Mouse (Mus musculus): ENCODE measurements around the gene Pard3. TPM values are rescaled to one million over a fixed set of nuclear protein-coding genes. Genes with fewer than 3 reads are reported as not detected.

Pard3 gene
- polyA plus RNA-seq, 1 experiment from 2014 or later = 17.3 TPM

GRCm38 (mm10) chr8:127440161-127440833 is 376.6 kb downstream of the Pard3 start:
- no peaks in the 10 kb centered on the region for H3K9me3 ChIP-seq (ENCODE audit: control insufficient read depth, low read length)
- peak overlapping the region; percentile 43 for H3K4me3 ChIP-seq (ENCODE audit: low read length)
- H3K27ac ChIP-seq (ENCODE audit: low read length) = peak overlapping the region; percentile 96
- peak overlapping the region; percentile 46 for H3K4me2 ChIP-seq (ENCODE audit: low read depth, low read length)
- no peaks in the 10 kb centered on the region for H3K36me3 ChIP-seq (ENCODE audit: control insufficient read depth, insufficient read depth, low read length)
- peak overlapping the region; percentile 61 for H3K9ac ChIP-seq (ENCODE audit: low read depth, low read length)
- peak; percentile 31 for ATAC-seq
- WGBS = 65% methylated on average over 9 of the region's 9 CpGs
- peaks cover 17% of the 10 kb centered on the region for H3K4me1 ChIP-seq (ENCODE audit: control insufficient read depth, insufficient read depth, low read length)
- H3K27me3 ChIP-seq (replicated peaks; ENCODE audit: control insufficient read depth, insufficient read depth, low read length) = no peaks in the 10 kb centered on the region

- Histone ChIP-seq H3K27me3 (replicated peaks; ENCODE audit: control insufficient read depth, insufficient read depth, low read length) (no peaks in the 10 kb centered on the region), H3K4me2 (ENCODE audit: low read depth, low read length) (peak overlapping the region; percentile 46), H3K4me3 (ENCODE audit: low read length) (peak overlapping the region; percentile 43), H3K27ac (ENCODE audit: low read length) (peak overlapping the region; percentile 96), H3K9me3 (ENCODE audit: control insufficient read depth, low read length) (no peaks in the 10 kb centered on the region), H3K4me1 (ENCODE audit: control insufficient read depth, insufficient read depth, low read length) (peaks cover 17% of the 10 kb centered on the region), H3K36me3 (ENCODE audit: control insufficient read depth, insufficient read depth, low read length) (no peaks in the 10 kb centered on the region), H3K9ac (ENCODE audit: low read depth, low read length) (peak overlapping the region; percentile 61)
- WGBS = 51% methylated on average over 6 of the region's 6 CpGs
- ATAC-seq = peak; percentile 94
Observed at GRCm38 (mm10) chr8:127440834-127441485, 377.3 kb downstream of the Pard3 start.

GRCm38 (mm10) chr8:127447401-127447800 is 383.7 kb downstream of the Pard3 start:
- Histone ChIP-seq H3K4me3 (ENCODE audit: low read length) (no peak overlapping the region), H3K4me2 (ENCODE audit: low read depth, low read length) (no peak overlapping the region), H3K27ac (ENCODE audit: low read length) (no peak overlapping the region), H3K9me3 (ENCODE audit: control insufficient read depth, low read length) (no peaks in the 10 kb centered on the region), H3K36me3 (ENCODE audit: control insufficient read depth, insufficient read depth, low read length) (no peaks in the 10 kb centered on the region), H3K9ac (ENCODE audit: low read depth, low read length) (no peak overlapping the region), H3K4me1 (ENCODE audit: control insufficient read depth, insufficient read depth, low read length) (peaks cover 7% of the 10 kb centered on the region; the same call in 1 of the 2 replicates), H3K27me3 (replicated peaks; ENCODE audit: control insufficient read depth, insufficient read depth, low read length) (no peaks in the 10 kb centered on the region)
- WGBS = 92% methylated on average over 1 of the region's 1 CpGs
- no peak for ATAC-seq

GRCm38 (mm10) chr8:127449066-127449840 is 385.6 kb downstream of the Pard3 start:
- Histone ChIP-seq H3K9me3 (ENCODE audit: control insufficient read depth, low read length) (0 out of 2 replicates have a peak, but pooled peaks cover 1% of the 10 kb centered on the region), H3K27me3 (replicated peaks; ENCODE audit: control insufficient read depth, insufficient read depth, low read length) (no peaks in the 10 kb centered on the region), H3K9ac (ENCODE audit: low read depth, low read length) (no peak overlapping the region), H3K4me1 (ENCODE audit: control insufficient read depth, insufficient read depth, low read length) (peaks cover 7% of the 10 kb centered on the region; the same call in 1 of the 2 replicates), H3K36me3 (ENCODE audit: control insufficient read depth, insufficient read depth, low read length) (no peaks in the 10 kb centered on the region), H3K27ac (ENCODE audit: low read length) (no peak overlapping the region), H3K4me3 (ENCODE audit: low read length) (no peak overlapping the region), H3K4me2 (ENCODE audit: low read depth, low read length) (no peak overlapping the region)
- 91% methylated on average over 6 of the region's 6 CpGs for WGBS
- peak; percentile 41 for ATAC-seq

- no peak for ATAC-seq
- H3K4me1 ChIP-seq (ENCODE audit: control insufficient read depth, insufficient read depth, low read length) = peaks cover 7% of the 10 kb centered on the region; the same call in 1 of the 2 replicates
- H3K4me3 ChIP-seq (ENCODE audit: low read length) = no peak overlapping the region
- no peaks in the 10 kb centered on the region for H3K36me3 ChIP-seq (ENCODE audit: control insufficient read depth, insufficient read depth, low read length)
- no peak overlapping the region for H3K9ac ChIP-seq (ENCODE audit: low read depth, low read length)
- 79% methylated on average over 14 of the region's 14 CpGs for WGBS
- no peak overlapping the region for H3K4me2 ChIP-seq (ENCODE audit: low read depth, low read length)
- no peak overlapping the region for H3K27ac ChIP-seq (ENCODE audit: low read length)
- H3K27me3 ChIP-seq (replicated peaks; ENCODE audit: control insufficient read depth, insufficient read depth, low read length) = no peaks in the 10 kb centered on the region
- H3K9me3 ChIP-seq (ENCODE audit: control insufficient read depth, low read length) = 0 out of 2 replicates have a peak, but pooled peaks cover 2% of the 10 kb centered on the region
Observed at GRCm38 (mm10) chr8:127450954-127451668, 387.4 kb downstream of the Pard3 start.

GRCm38 (mm10) chr8:127452364-127452763 is 388.7 kb downstream of the Pard3 start:
- Histone ChIP-seq H3K4me1 (ENCODE audit: control insufficient read depth, insufficient read depth, low read length) (peaks cover 4% of the 10 kb centered on the region; the same call in 1 of the 2 replicates), H3K9ac (ENCODE audit: low read depth, low read length) (no peak overlapping the region), H3K4me3 (ENCODE audit: low read length) (no peak overlapping the region), H3K27ac (ENCODE audit: low read length) (no peak overlapping the region), H3K27me3 (replicated peaks; ENCODE audit: control insufficient read depth, insufficient read depth, low read length) (no peaks in the 10 kb centered on the region), H3K9me3 (ENCODE audit: control insufficient read depth, low read length) (0 out of 2 replicates have a peak, but pooled peaks cover 2% of the 10 kb centered on the region), H3K4me2 (ENCODE audit: low read depth, low read length) (no peak overlapping the region), H3K36me3 (ENCODE audit: control insufficient read depth, insufficient read depth, low read length) (no peaks in the 10 kb centered on the region)
- WGBS = 92% methylated on average over 6 of the region's 6 CpGs
- ATAC-seq = no peak

- no peaks in the 10 kb centered on the region for H3K36me3 ChIP-seq (ENCODE audit: control insufficient read depth, insufficient read depth, low read length)
- 0 out of 2 replicates have a peak, but pooled peaks cover 2% of the 10 kb centered on the region for H3K9me3 ChIP-seq (ENCODE audit: control insufficient read depth, low read length)
- peak; percentile 71 for ATAC-seq
- H3K4me3 ChIP-seq (ENCODE audit: low read length) = no peak overlapping the region
- H3K9ac ChIP-seq (ENCODE audit: low read depth, low read length) = no peak overlapping the region
- 54% methylated on average over 3 of the region's 3 CpGs for WGBS
- H3K4me1 ChIP-seq (ENCODE audit: control insufficient read depth, insufficient read depth, low read length) = no peaks in the 10 kb centered on the region
- H3K27me3 ChIP-seq (replicated peaks; ENCODE audit: control insufficient read depth, insufficient read depth, low read length) = no peaks in the 10 kb centered on the region
- H3K4me2 ChIP-seq (ENCODE audit: low read depth, low read length) = no peak overlapping the region
- H3K27ac ChIP-seq (ENCODE audit: low read length) = no peak overlapping the region
Observed at GRCm38 (mm10) chr8:127457901-127458300, 394.2 kb downstream of the Pard3 start.

- 64% methylated on average over 3 of the region's 3 CpGs for WGBS
- H3K4me3 ChIP-seq (ENCODE audit: low read length) = no peak overlapping the region
- no peaks in the 10 kb centered on the region for H3K4me1 ChIP-seq (ENCODE audit: control insufficient read depth, insufficient read depth, low read length)
- no peaks in the 10 kb centered on the region for H3K27me3 ChIP-seq (replicated peaks; ENCODE audit: control insufficient read depth, insufficient read depth, low read length)
- H3K9me3 ChIP-seq (ENCODE audit: control insufficient read depth, low read length) = no peaks in the 10 kb centered on the region
- H3K9ac ChIP-seq (ENCODE audit: low read depth, low read length) = no peak overlapping the region
- H3K36me3 ChIP-seq (ENCODE audit: control insufficient read depth, insufficient read depth, low read length) = no peaks in the 10 kb centered on the region
- ATAC-seq = peak; percentile 83
- H3K4me2 ChIP-seq (ENCODE audit: low read depth, low read length) = no peak overlapping the region
- H3K27ac ChIP-seq (ENCODE audit: low read length) = no peak overlapping the region
Observed at GRCm38 (mm10) chr8:127461173-127461572, 397.5 kb downstream of the Pard3 start.

All from intestine, embryonic 16.5 days (tissue).